Mouse (Mus musculus) forebrain, embryonic 11.5 days (tissue): ENCODE data around the gene Relb. TPM values are rescaled to one million over a fixed set of nuclear protein-coding genes. Genes with fewer than 3 reads are reported as not detected.
"Not testable (repeated sequence)": the region's sequence is repeated elsewhere in the genome, so short reads cannot be mapped to it uniquely, and the experiment has no call there.

ENCODE experiments used
- ATAC-seq: fragments of 200-750 bp; cut with Nextera tagmentation; replicated peaks from 2 replicates; pipeline ENCODE4 v1.8.0; 2017; ENCODE audit warnings: moderate TSS enrichment; ENCODE audit not compliant: low FRiP score
- DNase-seq: peaks from one replicate; pipeline ENCODE4 v3.0.0-alpha.2; 2017; ENCODE audit warnings: low spot score
- H3K27ac ChIP-seq: fragments of 300-500 bp; sonication (generic); 2 replicates; pipeline ENCODE4 v1.5.1; 2014; ENCODE audit warnings: low read depth, low read length
- H3K27me3 ChIP-seq: fragments of 300-500 bp; sonication (generic); 2 replicates; pipeline ENCODE4 v1.6.1; 2014; ENCODE audit warnings: mild to moderate bottlenecking, low read length, mixed read lengths; ENCODE audit not compliant: control insufficient read depth, insufficient read depth
- H3K36me3 ChIP-seq: fragments of 300-500 bp; sonication (generic); 2 replicates; pipeline ENCODE4 v1.6.1; 2014; ENCODE audit warnings: mild to moderate bottlenecking, low read length, moderate library complexity, mixed read lengths; ENCODE audit not compliant: control insufficient read depth, insufficient read depth
- H3K4me1 ChIP-seq: fragments of 300-500 bp; sonication (generic); replicated peaks from 2 replicates; pipeline ENCODE4 v1.6.1; 2014; ENCODE audit warnings: low read length, mixed read lengths; ENCODE audit not compliant: control insufficient read depth, insufficient read depth
- H3K4me2 ChIP-seq: fragments of 300-500 bp; sonication (generic); 2 replicates; pipeline ENCODE4 v1.6.1; 2014; ENCODE audit warnings: low read depth, mild to moderate bottlenecking, low read length, moderate library complexity, mixed read lengths; ENCODE audit not compliant: severe bottlenecking
- H3K4me3 ChIP-seq: fragments of 300-500 bp; sonication (generic); 2 replicates; pipeline ENCODE4 v1.5.1; 2014; ENCODE audit warnings: low read depth, low read length
- H3K9ac ChIP-seq: fragments of 300-500 bp; sonication (generic); 2 replicates; pipeline ENCODE4 v1.6.1; 2014; ENCODE audit warnings: low read length
- H3K9me3 ChIP-seq: fragments of 300-500 bp; sonication (generic); 2 replicates; pipeline ENCODE4 v1.6.1; 2016; ENCODE audit warnings: low read length, mixed read lengths; ENCODE audit not compliant: control insufficient read depth
- WGBS: fragments of 180-500 bp; shearing (Covaris S2); extraction: QIAGEN DNeasy Blood & Tissue Kit; methylation state at CpG from one replicate; pipeline ENCODE4 v1.1.7; 2014; 5-methylcytosine and 5-hydroxymethylcytosine counted together
- polyA plus RNA-seq: library from polyadenylated mRNA; unstranded; fragments of >200 nt; fragmentation: Nextera tagmentation; extraction: Ambion mirVana; gene quantifications from 2 replicates; pipeline ENCODE4 v1.2.1, GENCODE M21; 2014

Gene Relb
- polyA plus RNA-seq, 1 experiment from 2014 or later, result 3.7 TPM

GRCm38 (mm10) chr7:19607291-19607690 is 21.9 kb downstream of the Relb start:
- 85% methylated on average over 5 of the region's 5 CpGs for WGBS
- ATAC-seq, result no peak

GRCm38 (mm10) chr7:19604606-19605214 is 24.5 kb downstream of the Relb start:
- not testable (repeated sequence) for H3K9me3 ChIP-seq, H3K4me1 ChIP-seq, ATAC-seq, DNase-seq, H3K9ac ChIP-seq, H3K27ac ChIP-seq, H3K36me3 ChIP-seq, H3K27me3 ChIP-seq
- peak overlapping the region; percentile 69 for H3K4me3 ChIP-seq
- peak overlapping the region; percentile 58 for H3K4me2 ChIP-seq
- WGBS, result 61% methylated on average over 10 of the region's 10 CpGs

More at GRCm38 (mm10) chr7:19607291-19607690, 21.9 kb downstream of the Relb start:
- no peak for DNase-seq
- H3K9me3 ChIP-seq, result no peaks in the 10 kb centered on the region
- H3K36me3 ChIP-seq, result no peaks in the 10 kb centered on the region
- 0 out of 2 replicates have a peak, but pooled peaks cover 8% of the 10 kb centered on the region for H3K4me1 ChIP-seq
- no peak overlapping the region for H3K4me2 ChIP-seq
- H3K27me3 ChIP-seq, result no peaks in the 10 kb centered on the region
- no peak overlapping the region for H3K9ac ChIP-seq
- no peak overlapping the region for H3K4me3 ChIP-seq
- H3K27ac ChIP-seq, result no peak overlapping the region

- Histone ChIP-seq H3K9ac (peak within 1 kb of the TSS; percentile 94), H3K36me3 (peaks cover 4% of the 10 kb centered on the region; the same call in 1 of the 2 replicates), H3K27ac (peak within 1 kb of the TSS; percentile 71), H3K9me3 (no peaks in the 10 kb centered on the region), H3K4me1 (0 out of 2 replicates have a peak, but pooled peaks cover 8% of the 10 kb centered on the region), H3K4me2 (peak within 1 kb of the TSS; percentile 58), H3K4me3 (peak within 1 kb of the TSS; percentile 69), H3K27me3 (no peaks in the 10 kb centered on the region)
- peak; percentile 96 for DNase-seq
- peak; percentile 93 for ATAC-seq
- 2% methylated on average over 57 of the region's 57 CpGs for WGBS
Observed at GRCm38 (mm10) chr7:19603849-19604605, 25.2 kb downstream of the Relb start, which contains the start of gene Clasrp. Gene Clasrp, minus strand, starts transcription at chr7:19604486.

GRCm38 (mm10) chr7:19603055-19603454 is 26.2 kb downstream of the Relb start:
- no peak overlapping the region for H3K4me3 ChIP-seq
- no peak for ATAC-seq
- H3K27ac ChIP-seq, result no peak overlapping the region
- DNase-seq, result no peak
- H3K4me2 ChIP-seq, result peak overlapping the region; percentile 58
- H3K9ac ChIP-seq, result no peak overlapping the region
- no peaks in the 10 kb centered on the region for H3K27me3 ChIP-seq
- 88% methylated on average over 12 of the region's 12 CpGs for WGBS
- no peaks in the 10 kb centered on the region for H3K9me3 ChIP-seq
- peaks cover 5% of the 10 kb centered on the region; the same call in 1 of the 2 replicates for H3K36me3 ChIP-seq
- 0 out of 2 replicates have a peak, but pooled peaks cover 8% of the 10 kb centered on the region for H3K4me1 ChIP-seq

- Histone ChIP-seq H3K36me3 (peaks cover 8% of the 10 kb centered on the region; the same call in 1 of the 2 replicates), H3K4me3 (no peak overlapping the region), H3K4me1 (0 out of 2 replicates have a peak, but pooled peaks cover 8% of the 10 kb centered on the region), H3K9ac (no peak overlapping the region), H3K9me3 (no peaks in the 10 kb centered on the region), H3K4me2 (no peak overlapping the region), H3K27ac (no peak overlapping the region), H3K27me3 (no peaks in the 10 kb centered on the region)
- ATAC-seq (no peak), DNase-seq (no peak)
- 73% methylated on average over 5 of the region's 5 CpGs for WGBS
Observed at GRCm38 (mm10) chr7:19600562-19600961, 28.7 kb downstream of the Relb start.

- Histone ChIP-seq H3K4me2 (no peak overlapping the region), H3K9me3 (no peaks in the 10 kb centered on the region), H3K4me1 (no peaks in the 10 kb centered on the region), H3K27me3 (no peaks in the 10 kb centered on the region), H3K9ac (no peak overlapping the region), H3K4me3 (no peak overlapping the region), H3K36me3 (peaks cover 17% of the 10 kb centered on the region), H3K27ac (no peak overlapping the region)
- ATAC-seq (no peak), DNase-seq (no peak)
- 91% methylated on average over 10 of the region's 10 CpGs for WGBS
Observed at GRCm38 (mm10) chr7:19593061-19593730, 36.0 kb downstream of the Relb start.

- Histone ChIP-seq H3K4me2 (no peak overlapping the region), H3K27ac (no peak overlapping the region), H3K9me3 (no peaks in the 10 kb centered on the region), H3K4me1 (no peaks in the 10 kb centered on the region), H3K4me3 (no peak overlapping the region), H3K27me3 (no peaks in the 10 kb centered on the region), H3K36me3 (peaks cover 38% of the 10 kb centered on the region), H3K9ac (no peak overlapping the region)
- DNase-seq (peak; percentile 76), ATAC-seq (0 out of 2 replicates have a peak, but pooled peaks have one; percentile 40)
- WGBS, result 68% methylated on average over 3 of the region's 3 CpGs
Observed at GRCm38 (mm10) chr7:19589917-19590316, 39.3 kb downstream of the Relb start.

GRCm38 (mm10) chr7:19589207-19589606 is 40.0 kb downstream of the Relb start:
- DNase-seq (peak; percentile 74), ATAC-seq (no peak)
- Histone ChIP-seq H3K27ac (no peak overlapping the region), H3K4me3 (no peak overlapping the region), H3K9ac (no peak overlapping the region), H3K27me3 (no peaks in the 10 kb centered on the region), H3K36me3 (peaks cover 42% of the 10 kb centered on the region), H3K4me2 (no peak overlapping the region), H3K9me3 (no peaks in the 10 kb centered on the region), H3K4me1 (no peaks in the 10 kb centered on the region)
- WGBS, result 60% methylated on average over 3 of the region's 3 CpGs
